Mouse (Mus musculus) gastrocnemius, adult 18-20 months (tissue): Measurements from ENCODE around the gene Pfdn5. TPM values are rescaled to one million over a fixed set of nuclear protein-coding genes. Genes with fewer than 3 reads are reported as not detected.

Experiments
- DNase-seq: peaks from one replicate; pipeline ENCODE4 v3.0.0; 2021; ENCODE audit warnings: low spot score
- total RNA-seq, 2 experiments: library from RNA; stranded (reverse); gene quantifications; 2 replicates each; pipeline ENCODE4 v1.2.3; 2021

Pfdn5 gene
- total RNA-seq, 2 experiments from 2014 or later = 264 to 302 TPM

GRCm38 (mm10) chr15:102369972-102370371, 44.1 kb downstream of the Pfdn5 start:
- no peak for DNase-seq

GRCm38 (mm10) chr15:102370727-102371126, 44.8 kb downstream of the Pfdn5 start:
- DNase-seq = no peak

GRCm38 (mm10) chr15:102376453-102377162, 50.7 kb downstream of the Pfdn5 start:
- peak; percentile 48 for DNase-seq

- peak; percentile 91 for DNase-seq
Observed at GRCm38 (mm10) chr15:102377163-102377543, 51.2 kb downstream of the Pfdn5 start.

GRCm38 (mm10) chr15:102377810-102378262, 51.9 kb downstream of the Pfdn5 start:
- peak; percentile 74 for DNase-seq

Other genes with a start within 250 kb of the Pfdn5 start
- gene Tns2, start 225.7 kb upstream of the Pfdn5 start, total RNA-seq = 10 to 100 TPM; 31.3 to 31.6 TPM
- gene Spryd3, start 189.9 kb upstream of the Pfdn5 start, total RNA-seq = 1 to 10 TPM; 4.9 to 7.7 TPM
- 10 to 100 TPM; 32.2 to 50.3 TPM for gene Igfbp6, start 181.8 kb upstream of the Pfdn5 start, total RNA-seq
- gene Soat2, start 175.6 kb upstream of the Pfdn5 start, total RNA-seq = under 1 TPM in 1 of 2 experiments, not detected in 1; 0.09 TPM
- gene Zfp740, start 122.9 kb upstream of the Pfdn5 start, total RNA-seq = 10 to 100 TPM; 24.0 to 29.0 TPM
- 1 to 10 TPM; 5.9 to 7.8 TPM for gene Csad, start 121.4 kb upstream of the Pfdn5 start, total RNA-seq
- 1 to 10 TPM; 1.1 to 1.2 TPM for gene Itgb7, start 94.2 kb upstream of the Pfdn5 start, total RNA-seq
- gene Rarg, start 68.6 kb upstream of the Pfdn5 start, total RNA-seq = 10 to 100 TPM in 1 of 2 experiments, 1 to 10 TPM in 1; 5.9 to 11.6 TPM
- not detected for gene Gm9918, start 55.6 kb upstream of the Pfdn5 start, total RNA-seq
- gene Mfsd5, start 46.7 kb upstream of the Pfdn5 start, total RNA-seq = 10 to 100 TPM; 15.7 to 16.4 TPM
- under 1 TPM; 0.21 to 0.36 TPM for gene Espl1, start 29.9 kb upstream of the Pfdn5 start, total RNA-seq
- gene Myg1, start 5.6 kb downstream of the Pfdn5 start, total RNA-seq = 10 to 100 TPM; 12.9 to 20.2 TPM
- 10 to 100 TPM in 1 of 2 experiments, 1 to 10 TPM in 1; 6.6 to 11.4 TPM for gene Aaas, start 24.7 kb downstream of the Pfdn5 start, total RNA-seq
- not detected for gene Sp7, start 41.1 kb downstream of the Pfdn5 start, total RNA-seq
- gene Sp1, start 80.0 kb downstream of the Pfdn5 start, total RNA-seq = 10 to 100 TPM; 16.1 to 19.3 TPM
- 10 to 100 TPM; 11.1 to 17.7 TPM for gene Amhr2, start 119.3 kb downstream of the Pfdn5 start, total RNA-seq
- gene Prr13, start 132.9 kb downstream of the Pfdn5 start, total RNA-seq = 10 to 100 TPM; 20.4 to 23.2 TPM
- gene Pcbp2, start 144.4 kb downstream of the Pfdn5 start, total RNA-seq = 100 to 1,000 TPM; 403 to 410 TPM
- not detected for gene Gm10337, start 177.6 kb downstream of the Pfdn5 start, total RNA-seq
- 1 to 10 TPM in 1 of 2 experiments, under 1 TPM in 1; 0.82 to 1.5 TPM for gene Map3k12, start 190.9 kb downstream of the Pfdn5 start, total RNA-seq
- gene Tarbp2, start 192.1 kb downstream of the Pfdn5 start, total RNA-seq = 10 to 100 TPM; 28.2 to 33.3 TPM
- 1 to 10 TPM; 1.5 to 1.8 TPM for gene Npff, start 198.8 kb downstream of the Pfdn5 start, total RNA-seq